Mouse (Mus musculus) kidney, adult 8-10 months (tissue): ENCODE measurements around the gene Myh7b.
"Not testable (repeated sequence)": the region's sequence is repeated elsewhere in the genome, so short reads cannot be mapped to it uniquely, and the experiment has no call there.

Experiments used
- DNase-seq, 2 experiments: peaks; one replicate each; pipeline ENCODE4 v3.0.0; 2022

Gene Myh7b

DNA sequence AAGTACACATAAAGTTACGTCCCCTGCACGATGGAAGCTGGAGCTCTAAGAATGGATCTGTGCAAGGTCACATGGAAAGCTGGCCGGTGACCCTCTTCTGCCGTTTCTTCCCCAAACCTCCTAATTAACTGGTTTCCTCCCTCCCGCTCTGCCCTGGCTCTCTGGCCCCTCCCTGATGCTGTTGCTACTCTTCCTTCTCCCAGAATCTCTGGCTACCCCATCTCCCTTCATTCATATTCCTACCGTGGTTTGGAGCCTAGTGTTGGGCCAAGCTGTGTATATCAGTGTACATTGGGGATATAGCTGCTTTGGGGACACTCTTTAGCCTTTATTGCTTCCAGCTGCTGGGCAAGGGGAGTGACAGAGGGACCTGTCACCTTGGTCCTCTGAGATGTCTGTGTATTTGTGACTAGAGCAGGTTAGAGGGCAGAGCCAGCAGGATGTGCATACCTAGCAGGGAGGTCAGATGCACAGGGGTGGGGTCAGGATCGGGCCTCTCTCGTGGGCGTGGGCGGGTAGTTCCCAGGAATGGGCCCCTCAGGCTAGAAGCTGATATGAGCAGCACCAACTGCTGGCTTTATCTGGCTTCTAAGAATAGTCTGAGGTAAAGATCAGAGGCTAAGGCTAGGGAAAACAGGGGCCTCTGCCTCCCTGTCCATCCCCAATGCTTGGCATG, 6.3 kb upstream of the Myh7b start:
- no peak for DNase-seq

DNA sequence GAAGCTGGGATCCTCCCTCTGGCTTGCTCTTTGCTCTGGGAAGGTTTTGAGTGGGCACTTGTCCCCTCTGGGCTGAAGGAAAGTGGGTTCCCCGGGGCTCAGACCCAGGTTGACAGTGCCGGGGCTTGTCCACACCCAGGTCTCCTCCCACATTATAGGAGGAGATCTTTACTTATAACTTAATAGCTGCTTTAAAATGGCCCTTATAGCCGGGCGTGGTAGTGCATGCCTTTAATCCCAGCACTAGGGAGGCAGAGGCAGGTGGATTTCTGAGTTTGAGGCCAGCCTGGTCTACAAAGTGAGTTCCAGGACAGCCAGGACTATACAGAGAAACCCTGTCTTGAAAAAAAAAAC, 5.8 kb upstream of the Myh7b start:
- not testable (repeated sequence) for DNase-seq

DNA sequence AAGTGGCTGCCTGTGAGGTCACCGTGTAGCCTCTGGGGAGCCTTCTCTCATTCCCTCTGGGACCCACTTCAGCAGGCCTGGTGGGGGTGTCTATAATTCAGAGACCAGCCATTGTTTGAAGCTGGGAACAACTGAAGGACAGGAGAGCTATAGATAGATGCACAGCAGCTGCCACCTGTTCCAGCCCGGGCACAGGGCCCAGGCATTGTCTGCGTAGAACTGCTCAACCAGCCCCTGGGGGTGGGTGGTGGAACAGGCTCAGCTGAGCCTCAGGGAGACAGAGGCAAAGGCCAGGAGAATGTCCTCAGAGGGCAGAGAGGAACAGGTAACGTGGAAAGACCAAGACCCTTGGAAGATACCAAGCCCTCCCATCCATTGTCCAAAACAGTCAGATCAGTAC, 4.7 kb upstream of the Myh7b start:
- DNase-seq = no peak

DNA sequence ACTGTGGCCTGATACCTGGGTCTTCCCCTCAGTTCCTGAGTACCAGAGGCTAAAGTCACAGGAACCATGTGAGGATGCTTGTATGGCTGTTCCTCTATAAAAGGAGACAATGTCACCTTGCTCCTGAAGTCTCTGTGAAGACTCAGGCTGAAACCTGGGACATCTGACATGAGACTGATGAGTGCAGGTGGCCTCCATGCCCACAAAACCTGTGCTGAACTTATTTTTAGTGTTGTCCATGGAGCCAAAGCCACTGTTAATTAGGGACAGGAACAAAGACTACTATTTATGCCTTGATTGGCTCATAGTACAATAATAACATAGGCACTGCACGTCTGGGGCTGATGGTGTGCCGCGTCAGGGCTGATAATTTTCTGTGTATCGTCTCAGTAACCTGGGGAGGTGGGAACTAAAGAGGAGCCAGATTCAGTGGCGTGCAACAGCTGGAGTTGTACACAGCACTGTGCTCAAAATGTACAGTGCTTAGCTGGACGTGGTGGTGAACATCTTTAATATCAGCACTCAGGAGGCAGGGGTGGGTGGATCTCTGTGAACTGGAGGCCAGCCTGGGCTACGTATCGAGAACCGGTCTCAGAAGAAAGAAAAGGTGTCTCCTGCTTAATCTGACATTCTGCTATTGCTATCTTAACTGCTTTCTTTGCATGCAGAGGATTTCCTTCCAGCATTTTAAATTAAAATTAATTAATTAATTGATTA, 980 bp downstream of the Myh7b start:
- DNase-seq = no peak

DNA sequence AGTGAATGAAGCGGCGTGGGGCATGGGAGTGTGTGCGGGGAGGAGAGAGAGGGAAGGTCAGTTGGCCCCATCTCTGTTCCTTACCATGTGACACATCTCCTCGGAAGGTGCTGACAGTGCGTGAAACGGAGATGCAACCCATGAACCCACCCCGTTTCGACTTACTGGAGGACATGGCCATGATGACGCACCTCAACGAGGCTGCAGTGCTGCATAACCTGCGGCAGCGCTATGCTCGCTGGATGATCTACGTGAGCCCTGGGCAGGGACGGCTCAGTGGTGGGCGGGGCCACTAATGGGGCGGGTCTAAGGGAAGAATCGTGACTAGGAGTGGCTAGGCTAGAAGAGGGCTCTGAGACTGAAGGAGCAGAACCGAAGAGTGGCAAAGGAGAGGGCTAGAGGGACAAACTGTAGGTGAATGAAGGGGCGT, 2.3 kb downstream of the Myh7b start:
- peak; percentile 52 to 71 for DNase-seq

DNA sequence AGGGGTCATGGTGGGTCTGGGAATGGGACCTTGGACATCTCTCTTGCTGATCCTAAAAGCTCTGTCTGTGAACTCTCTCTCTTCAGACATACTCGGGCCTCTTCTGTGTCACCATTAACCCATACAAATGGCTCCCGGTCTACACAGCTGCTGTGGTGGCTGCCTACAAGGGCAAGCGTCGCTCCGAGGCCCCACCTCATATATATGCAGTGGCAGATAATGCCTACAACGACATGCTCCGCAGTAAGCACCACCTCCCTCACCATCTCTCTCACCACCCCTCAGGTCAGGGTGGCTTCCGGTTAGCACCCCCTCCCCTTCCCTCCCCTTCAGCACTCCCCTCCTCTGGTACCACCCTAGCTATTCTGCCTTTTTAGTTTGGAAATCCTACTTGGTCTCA, 2.9 kb downstream of the Myh7b start:
- DNase-seq = no peak

DNA sequence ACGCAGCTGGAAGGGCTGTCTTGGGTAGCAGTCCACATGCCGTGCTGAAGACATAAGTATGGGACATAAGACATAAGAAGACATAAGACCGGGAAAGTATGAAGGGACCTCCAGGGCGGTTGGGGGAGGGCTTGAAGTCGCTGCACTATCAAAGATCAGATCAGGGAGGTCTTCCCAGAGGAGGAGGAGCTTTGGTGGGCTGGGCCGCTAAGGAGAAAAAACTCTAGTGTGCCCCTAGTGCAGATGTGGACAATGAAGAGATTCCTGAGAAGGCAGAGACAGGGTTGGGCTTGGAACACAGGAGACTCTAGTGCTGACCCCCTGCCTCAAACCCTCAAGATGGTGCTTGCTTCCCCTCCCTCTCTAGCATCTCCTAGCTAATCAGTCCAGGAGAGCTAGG, 6.0 kb downstream of the Myh7b start:
- no peak for DNase-seq

DNA sequence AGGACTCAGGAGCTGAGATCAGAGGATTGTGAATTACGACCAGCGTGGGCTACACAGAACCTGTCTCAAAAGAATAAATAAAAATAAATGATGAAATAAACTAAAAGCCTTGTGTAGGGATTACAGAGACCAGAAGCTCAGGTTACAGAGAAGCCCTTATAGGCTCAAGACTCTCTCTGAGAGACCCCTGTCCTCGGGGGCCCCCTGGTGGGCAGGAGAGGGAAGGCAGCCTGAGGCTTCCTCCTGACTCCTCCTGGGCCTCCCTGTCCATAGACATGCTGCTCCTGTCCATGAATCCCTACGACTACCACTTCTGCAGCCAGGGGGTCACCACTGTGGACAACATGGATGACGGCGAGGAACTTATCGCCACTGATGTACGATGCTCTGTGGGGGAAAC, 8.8 kb downstream of the Myh7b start:
- peak; percentile 80 to 90 for DNase-seq

DNA sequence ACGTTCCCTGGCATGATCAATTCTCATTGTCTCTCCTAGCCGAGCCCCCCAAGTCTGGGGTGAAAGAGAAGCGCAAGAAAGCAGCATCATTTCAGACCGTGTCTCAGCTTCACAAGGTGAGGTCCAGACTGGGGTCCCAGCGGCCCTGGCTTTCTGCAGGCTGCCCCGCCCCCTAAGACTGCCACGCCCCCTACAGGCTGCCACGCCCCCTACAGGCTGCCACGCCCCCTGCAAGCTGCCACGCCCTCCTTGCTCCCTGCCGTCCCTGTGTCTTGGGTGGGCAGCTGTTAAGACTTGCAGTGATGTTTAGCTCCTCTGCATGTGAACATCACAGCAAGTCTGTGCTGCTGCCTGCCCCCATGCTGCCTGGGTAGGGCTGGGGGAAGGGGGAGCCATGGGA, 11.6 kb downstream of the Myh7b start:
- DNase-seq = no peak

DNA sequence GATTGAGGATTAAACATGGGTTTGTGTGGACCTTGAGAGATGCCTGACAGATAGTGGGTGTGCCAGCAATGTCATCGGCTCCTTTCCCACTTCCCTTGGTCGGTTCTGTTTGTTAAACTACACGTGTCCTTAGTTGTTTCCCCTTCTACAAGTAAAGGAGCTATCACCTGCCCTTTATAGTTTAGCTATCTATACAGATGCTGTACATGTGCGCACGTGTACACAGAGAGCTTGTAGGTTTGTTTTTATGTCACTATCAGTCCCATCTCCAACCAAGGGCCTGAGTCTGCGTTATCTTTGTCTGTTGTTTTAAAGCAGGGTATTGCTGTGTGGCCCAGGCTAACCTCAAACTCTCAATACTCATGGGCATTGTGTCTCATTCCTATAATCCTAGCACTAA, 13.0 kb downstream of the Myh7b start:
- DNase-seq = no peak

DNA sequence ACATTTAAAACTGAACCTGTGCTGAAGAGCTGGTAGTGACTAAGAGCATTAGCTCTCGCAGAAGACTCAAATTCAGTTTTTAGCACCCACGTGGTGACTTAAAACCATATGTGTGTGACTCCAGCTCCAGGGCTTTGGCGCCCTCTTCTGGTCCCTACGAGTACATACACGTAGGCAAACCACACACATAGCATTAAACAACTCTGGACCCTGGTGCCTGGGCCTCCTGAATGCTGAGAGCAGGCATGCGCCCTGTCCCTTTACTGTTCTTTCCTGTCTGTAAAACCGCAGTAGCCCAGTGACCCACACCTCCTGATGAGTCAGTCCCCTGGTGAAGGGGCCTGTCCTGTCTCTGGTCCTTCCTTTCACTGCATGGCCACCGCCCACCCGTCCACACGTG, 13.7 kb downstream of the Myh7b start:
- peak in 1 of 2 experiments; percentile 24 for DNase-seq

DNA sequence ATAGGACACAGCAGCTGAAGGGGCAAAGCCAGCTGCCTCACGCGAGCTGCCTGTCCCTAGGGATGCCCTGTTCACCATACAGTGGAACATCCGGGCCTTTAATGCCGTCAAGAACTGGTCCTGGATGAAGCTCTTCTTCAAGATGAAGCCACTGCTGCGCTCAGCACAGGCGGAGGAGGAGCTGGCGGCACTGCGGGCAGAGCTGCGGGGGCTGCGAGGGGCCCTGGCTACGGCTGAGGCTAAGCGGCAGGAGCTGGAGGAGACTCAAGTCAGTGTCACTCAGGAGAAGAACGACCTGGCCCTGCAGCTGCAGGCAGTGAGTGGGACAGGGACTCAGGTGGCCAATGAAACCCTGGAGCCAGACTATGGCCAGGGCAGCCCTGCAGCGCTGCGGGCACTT, 15.3 kb downstream of the Myh7b start:
- DNase-seq = no peak

DNA sequence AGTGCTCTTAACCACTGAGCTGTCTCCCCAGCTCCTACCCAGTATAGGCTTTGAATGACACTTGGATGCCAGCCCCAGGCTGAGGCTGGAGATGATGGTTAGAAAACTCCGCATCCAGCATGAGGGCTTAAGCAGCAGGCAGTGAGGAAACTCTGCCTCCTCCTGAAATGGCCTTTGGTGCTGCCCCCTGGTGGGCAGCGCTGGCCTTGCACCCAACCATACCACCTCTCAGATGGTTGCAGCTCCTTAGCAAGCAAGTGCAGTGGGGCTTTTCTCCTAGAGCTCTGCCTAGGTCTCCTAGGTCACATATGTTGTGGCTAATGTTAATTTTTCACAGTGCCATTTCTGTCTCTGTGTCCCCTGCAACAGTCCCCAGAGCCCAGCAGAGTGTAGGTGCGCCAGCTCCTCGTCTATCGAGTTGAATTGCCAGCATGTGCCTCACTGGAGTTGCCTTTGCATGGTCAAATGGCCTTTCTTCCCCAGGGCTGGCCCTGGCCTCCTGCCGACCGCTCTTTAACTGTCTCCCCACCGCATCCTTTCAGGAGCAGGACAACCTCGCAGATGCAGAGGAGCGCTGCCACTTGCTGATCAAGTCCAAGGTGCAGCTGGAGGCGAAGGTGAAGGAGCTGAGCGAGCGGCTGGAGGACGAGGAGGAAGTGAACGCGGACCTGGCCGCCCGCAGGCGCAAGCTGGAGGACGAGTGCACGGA, 16.2 kb downstream of the Myh7b start:
- peak; percentile 45 to 70 for DNase-seq

DNA sequence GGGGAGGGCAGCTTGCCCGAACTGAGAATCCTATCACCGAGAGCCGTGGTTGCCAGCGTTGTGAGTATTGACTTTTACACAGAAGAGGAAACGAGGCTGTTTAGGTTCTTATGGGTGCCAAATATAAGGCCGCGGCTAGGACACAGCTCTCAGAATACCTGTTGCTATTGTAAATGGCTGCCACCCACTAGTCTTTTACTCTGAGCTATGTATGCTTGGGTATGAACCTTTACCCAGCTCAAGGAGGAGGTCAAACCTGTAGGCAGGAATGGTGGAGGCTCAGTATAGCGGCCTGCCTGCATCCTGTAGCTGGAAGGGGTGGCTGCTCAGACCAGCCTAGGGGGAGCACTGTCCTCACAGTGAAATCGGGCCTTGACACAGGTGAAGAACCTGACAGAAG, 17.1 kb downstream of the Myh7b start:
- DNase-seq = no peak

DNA sequence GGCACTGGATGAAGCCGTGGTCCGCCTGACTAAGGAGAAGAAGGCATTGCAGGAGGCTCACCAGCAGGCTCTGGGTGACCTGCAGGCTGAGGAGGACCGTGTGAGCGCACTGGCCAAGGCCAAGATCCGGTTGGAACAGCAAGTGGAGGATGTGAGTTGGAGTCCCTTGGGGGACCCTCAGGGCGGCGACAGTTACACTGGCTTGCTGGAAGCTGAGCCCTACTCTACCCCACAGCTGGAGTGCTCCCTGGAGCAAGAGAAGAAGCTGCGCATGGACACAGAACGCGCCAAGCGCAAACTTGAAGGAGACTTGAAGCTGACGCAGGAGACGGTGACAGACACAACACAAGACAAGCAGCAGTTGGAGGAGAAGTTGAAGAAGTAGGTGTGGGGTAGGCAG, 17.5 kb downstream of the Myh7b start:
- DNase-seq = no peak

DNA sequence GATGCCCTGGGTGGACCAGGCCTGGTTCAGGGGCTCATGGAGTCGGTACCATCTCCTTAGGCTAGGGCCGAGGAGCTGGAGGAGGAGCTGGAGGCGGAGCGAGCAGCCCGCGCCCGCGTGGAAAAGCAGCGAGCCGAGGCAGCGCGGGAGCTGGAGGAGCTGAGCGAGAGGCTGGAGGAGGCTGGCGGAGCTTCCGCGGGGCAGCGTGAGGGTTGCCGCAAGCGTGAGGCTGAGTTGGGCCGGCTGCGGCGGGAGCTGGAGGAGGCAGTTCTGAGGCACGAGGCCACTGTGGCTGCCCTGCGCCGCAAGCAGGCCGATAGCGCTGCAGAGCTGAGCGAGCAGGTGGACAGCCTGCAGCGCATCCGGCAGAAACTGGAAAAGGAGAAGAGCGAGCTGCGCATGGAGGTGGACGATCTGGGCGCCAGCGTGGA, 18.2 kb downstream of the Myh7b start:
- DNase-seq = no peak

DNA sequence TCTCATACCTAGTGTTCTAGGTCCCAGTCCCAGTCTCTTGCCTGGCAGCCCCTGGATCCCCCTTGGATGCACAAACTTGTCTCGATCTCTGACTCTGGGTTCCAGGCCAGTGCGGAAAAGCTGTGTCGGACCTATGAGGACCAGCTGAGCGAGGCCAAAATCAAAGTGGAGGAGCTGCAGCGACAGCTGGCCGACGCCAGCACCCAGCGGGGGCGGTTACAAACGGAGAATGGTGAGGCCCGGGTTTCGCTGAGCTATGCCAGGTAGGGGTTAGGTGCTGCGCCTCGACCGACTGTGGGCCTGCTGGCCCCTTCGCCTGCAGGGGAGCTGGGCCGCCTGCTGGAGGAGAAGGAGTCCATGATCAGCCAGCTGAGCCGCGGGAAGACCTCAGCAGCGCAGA, 19.1 kb downstream of the Myh7b start:
- DNase-seq = no peak

DNA sequence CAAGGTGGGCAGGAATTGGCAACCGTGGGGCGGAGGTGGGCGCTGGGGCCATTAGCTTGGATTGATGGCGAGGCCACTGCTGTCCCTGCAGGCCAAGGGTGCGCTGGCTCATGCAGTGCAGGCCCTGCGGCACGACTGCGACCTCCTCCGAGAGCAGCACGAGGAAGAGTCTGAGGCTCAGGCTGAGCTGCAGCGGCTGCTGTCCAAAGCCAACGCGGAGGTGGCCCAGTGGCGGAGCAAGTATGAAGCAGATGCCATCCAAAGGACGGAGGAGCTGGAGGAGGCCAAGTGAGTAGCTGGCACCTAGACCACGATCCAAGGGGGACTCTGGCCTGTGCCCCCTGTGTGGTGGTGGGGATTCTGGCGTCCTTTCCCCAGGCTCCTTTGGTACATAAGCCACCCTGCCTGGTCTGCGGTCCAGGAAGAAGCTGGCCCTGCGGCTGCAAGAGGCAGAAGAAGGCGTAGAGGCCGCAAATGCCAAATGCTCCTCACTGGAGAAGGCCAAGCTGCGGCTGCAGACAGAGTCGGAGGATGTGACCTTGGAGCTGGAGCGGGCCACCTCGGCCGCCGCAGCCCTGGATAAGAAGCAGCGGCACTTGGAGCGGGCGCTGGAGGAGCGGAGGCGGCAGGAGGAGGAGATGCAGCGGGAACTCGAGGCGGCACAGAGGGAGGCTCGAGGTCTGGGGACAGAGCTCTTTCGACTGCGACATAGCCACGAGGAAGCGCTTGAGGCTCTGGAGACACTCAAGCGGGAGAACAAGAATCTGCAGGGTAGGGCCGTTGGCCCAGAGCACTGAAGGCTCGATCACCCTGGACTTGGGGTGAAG, 19.8 kb downstream of the Myh7b start:
- DNase-seq = no peak

DNA sequence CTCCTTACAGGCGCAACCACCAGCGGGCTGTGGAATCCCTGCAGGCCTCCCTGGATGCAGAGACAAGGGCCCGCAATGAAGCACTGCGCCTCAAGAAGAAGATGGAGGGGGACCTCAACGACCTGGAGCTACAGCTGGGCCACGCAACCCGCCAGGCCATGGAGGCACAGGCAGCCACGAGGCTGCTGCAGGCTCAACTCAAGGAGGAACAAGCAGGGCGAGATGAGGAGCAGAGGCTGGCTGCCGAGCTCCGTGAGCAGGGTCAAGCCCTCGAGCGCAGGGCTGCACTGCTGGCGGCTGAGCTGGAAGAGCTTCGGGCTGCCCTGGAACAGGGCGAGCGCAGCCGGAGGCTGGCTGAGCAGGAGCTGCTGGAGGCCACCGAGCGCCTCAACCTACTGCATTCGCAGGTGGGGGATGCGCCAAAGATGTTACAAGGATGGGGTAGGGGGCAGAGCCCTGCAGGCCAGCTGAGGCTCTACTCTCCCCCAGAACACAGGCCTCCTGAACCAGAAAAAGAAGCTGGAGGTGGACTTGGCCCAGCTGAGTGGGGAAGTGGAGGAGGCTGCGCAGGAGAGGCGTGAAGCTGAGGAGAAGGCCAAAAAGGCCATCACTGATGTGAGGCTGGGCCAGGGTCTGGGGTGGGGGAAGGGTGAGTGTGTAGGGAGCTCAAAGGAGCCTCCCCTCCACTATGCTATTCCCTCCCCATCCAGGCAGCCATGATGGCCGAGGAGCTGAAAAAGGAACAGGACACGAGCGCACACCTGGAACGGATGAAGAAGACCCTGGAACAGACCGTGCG, 21.3 kb downstream of the Myh7b start:
- DNase-seq = no peak

DNA sequence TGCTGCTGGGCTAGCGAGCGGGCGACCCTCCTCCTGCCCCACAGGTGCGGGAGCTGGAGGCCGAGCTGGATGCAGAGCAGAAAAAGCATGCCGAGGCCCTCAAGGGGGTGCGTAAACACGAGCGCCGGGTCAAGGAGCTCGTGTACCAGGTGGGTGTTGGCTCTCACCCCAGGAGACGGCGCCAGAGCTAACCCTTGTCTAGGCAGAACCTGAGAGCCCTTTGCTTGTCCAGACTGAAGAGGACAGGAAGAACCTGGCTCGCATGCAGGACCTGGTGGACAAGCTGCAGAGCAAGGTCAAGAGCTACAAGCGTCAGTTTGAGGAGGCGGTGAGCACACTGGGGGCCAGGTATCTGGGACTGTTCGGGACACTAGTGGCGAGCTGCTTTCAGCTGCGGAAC, 22.1 kb downstream of the Myh7b start:
- no peak for DNase-seq

DNA sequence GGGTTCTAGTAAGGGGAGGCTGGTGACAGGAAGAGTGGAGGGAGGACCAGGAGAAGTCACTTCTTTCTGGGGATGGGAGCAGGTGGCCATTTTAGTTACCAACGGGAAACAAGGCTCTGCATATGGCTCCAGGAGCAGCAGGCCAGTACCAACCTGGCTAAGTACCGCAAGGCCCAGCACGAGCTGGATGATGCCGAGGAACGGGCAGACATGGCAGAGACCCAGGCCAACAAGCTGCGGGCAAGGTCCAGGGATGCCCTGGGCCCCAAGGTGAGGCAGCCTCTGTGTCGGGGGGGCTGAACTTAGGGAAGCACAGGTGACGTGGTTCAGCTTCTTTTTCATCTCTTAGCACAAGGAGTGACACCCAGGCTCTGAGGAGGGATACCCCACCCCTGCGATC, 22.7 kb downstream of the Myh7b start:
- no peak for DNase-seq

DNA sequence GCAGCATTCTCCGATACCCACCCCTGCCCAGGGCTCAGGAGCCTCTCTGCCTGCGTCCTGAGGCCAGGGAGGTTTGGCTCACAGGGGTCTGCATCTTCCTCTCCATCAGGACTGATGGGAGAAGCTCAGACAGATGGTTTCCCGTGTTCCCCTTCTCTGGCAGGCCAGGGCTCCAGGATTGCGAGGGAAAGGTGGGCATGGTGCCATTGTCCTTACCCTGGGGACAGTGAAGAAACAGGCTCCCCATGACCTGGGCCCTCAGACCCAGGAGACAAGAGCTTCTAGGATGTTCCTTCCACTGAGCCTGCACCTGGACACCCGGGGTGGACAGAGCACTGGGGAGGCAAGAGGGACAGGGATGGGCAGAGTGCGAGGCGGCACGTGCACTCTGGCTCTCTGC, 23.6 kb downstream of the Myh7b start:
- DNase-seq = no peak

DNA sequence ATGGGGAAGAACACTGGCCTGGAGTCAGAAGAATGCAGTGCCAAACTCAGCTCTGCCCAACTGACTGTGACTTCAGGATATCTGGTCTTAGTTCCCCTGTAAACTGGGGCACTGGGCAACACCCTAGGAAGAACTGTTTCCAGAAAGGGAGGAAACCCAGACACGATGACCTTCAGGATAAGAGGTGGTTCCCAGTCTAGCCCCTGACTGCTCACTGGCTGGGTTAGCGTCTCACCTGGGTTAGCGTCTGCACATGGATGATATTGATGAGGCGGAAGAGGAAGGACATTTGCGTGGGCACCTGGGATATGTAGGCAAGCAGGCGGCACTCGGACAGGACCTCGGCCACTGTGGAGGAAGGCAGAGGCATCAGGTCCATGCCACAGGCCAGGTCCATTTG, 24.9 kb downstream of the Myh7b start:
- DNase-seq = no peak
